Mouse (Mus musculus) adrenal gland, postnatal 4 days (tissue): ENCODE data around the gene Zfp759. TPM values are rescaled to one million over a fixed set of nuclear protein-coding genes. Genes with fewer than 3 reads are reported as not detected.

Source experiments
- total RNA-seq, 2 experiments: library from RNA; stranded (reverse); gene quantifications; 2 replicates each; pipeline ENCODE4 v1.2.3; 2021

Zfp759 gene
- total RNA-seq, 2 experiments from 2014 or later, result 6.5 to 7.4 TPM

Other genes starting within 250 kb of the Zfp759 start
- 1 to 10 TPM; 1.3 to 1.6 TPM for gene Gm10767, start 216.7 kb upstream of the Zfp759 start, total RNA-seq
- 1 to 10 TPM; 2.8 to 2.9 TPM for gene Zfp712, start 60.5 kb upstream of the Zfp759 start, total RNA-seq
- gene Zfp708, start 23.7 kb upstream of the Zfp759 start, total RNA-seq, result 1 to 10 TPM; 1.6 to 2.1 TPM
- 1 to 10 TPM; 3.3 to 3.8 TPM for gene Gm28557, start 13.1 kb upstream of the Zfp759 start, total RNA-seq
- gene Rslcan18, start 5.4 kb upstream of the Zfp759 start, total RNA-seq, result under 1 TPM; 0.22 to 0.31 TPM
- gene Rsl1, start 51.5 kb downstream of the Zfp759 start, total RNA-seq, result 1 to 10 TPM; 7.5 to 9.3 TPM
- 1 to 10 TPM; 3.1 to 3.6 TPM for gene Zfp455, start 72.8 kb downstream of the Zfp759 start, total RNA-seq
- gene Zfp458, start 156.8 kb downstream of the Zfp759 start, total RNA-seq, result 1 to 10 TPM; 6.2 to 6.9 TPM
- 1 to 10 TPM; 3.2 to 3.9 TPM for gene Zfp457, start 184.8 kb downstream of the Zfp759 start, total RNA-seq
- gene Zfp595, start 210.9 kb downstream of the Zfp759 start, total RNA-seq, result 1 to 10 TPM; 5.0 to 5.1 TPM
- 1 to 10 TPM; 1.3 to 2.4 TPM for gene Gm28044, start 238.9 kb downstream of the Zfp759 start, total RNA-seq
- gene Zfp953, start 238.9 kb downstream of the Zfp759 start, total RNA-seq, result 1 to 10 TPM; 3.0 to 3.2 TPM